Mouse (Mus musculus): ENCODE data around the gene Ppp1ca.
A peak's percentile ranks its signal among the peaks of the same experiment; 100 is the strongest.

Gene Ppp1ca

DNA sequence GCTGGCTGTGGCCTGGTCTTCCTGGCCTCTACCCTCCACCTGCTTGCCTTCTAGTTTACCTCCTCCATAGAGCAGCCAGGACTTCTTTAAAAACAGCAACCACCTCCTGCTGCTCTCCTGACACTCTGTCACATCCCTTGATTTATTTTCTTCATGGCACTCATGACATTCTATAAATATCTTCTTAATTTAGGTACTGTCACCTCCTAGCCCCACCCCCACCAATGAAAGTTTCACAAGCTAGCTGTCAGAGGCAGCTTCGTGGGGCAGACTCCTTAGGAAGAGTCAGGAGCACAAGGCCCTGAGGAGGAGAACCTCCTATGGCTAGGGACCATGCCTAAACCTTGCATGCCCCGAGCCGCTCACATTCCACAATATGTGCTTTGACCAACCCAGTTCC, 4.6 kb upstream of the Ppp1ca start:
- no peak for DNase-seq

DNA sequence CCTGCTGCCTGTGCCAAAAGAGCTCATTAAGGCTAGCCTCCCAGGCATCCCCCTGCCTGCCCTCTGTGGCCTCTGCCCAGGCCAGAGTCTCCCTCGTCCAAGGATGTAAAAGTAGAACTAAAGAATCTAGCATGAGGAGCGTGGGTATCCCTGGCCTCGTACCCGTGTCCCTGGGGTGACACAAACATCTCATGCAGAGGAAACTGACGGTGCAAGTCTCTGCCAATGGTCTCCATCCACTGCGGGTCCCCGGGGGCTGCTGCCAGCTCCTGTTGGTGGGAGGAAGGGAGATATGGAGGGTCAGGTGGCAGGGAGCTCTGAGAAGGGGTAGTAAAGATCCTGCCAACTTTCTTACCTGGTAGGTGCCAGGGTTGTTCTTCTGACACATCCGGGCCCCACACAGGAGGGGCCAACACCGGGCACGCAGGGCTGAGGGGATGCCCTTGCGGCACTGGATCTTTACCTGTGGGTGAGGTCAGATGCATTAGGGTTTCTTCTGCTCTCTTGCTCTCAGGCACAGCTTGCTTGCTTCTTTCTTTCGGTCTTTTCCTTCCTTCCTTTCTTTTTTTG, 2.7 kb upstream of the Ppp1ca start:
- no peak for DNase-seq

DNA sequence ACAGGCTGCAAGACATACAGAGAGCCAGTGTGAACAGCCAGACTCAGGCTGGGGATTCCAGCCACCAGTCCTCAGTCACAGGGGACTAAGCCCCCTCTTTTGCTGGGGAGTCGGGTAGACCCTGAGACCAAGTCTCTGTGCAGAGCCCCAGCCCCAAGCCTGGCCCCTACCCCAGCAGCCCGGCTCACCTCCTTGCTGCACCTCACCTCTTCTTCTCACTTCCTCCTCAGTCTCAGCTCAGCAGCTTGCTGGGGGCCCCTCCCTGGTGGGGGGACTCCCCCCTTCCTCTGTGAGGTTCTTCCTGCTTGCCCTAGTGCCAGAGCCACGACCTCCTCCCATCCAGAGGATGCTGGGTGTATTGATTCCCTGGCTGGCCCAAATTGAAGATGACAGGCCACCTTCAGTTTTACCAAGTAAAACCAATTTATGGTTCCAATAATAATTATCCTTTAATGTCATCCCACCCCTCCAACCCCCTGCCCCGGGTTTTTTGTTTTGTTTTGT, 982 bp upstream of the Ppp1ca start, which contains the start of gene Tbc1d10c:
Gene Tbc1d10c, minus strand, starts transcription at position 454 of the 504 bp plus-strand sequence.
- no peak for DNase-seq

DNA sequence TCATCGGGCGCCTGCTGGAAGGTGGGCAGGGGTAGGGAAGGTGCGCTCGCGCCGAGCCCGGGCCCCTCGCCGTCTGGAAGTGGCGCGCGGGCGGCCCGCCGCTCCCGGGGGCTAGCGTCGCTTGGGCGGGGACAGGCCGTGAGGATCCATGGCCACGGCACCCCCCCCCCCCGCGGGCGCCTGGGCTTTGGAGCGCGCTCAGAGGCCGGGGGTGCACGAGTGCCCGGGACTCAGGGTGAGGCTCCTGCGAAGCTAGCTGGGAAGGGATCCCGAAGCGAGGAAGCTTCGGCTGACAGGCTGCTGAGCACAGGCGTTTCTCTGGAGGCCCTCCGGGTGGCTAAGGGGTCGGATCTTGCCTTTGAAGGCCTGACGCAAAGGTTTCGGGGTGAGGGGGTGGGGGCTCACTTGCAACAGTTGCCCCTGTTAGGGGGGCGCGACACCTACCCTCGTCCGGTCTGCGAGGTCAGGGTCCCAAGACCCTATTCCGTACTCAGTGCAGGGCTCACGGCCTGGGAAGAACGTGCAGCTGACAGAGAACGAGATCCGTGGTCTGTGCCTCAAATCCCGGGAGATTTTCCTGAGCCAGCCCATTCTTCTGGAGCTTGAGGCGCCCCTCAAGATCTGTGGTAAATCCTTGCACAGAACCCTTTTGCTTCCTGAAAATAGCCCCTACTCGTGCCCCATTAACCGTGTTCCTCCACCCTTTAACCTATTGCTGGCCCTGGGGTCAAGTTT, 553 bp downstream of the Ppp1ca start:
- no peak for DNase-seq

DNA sequence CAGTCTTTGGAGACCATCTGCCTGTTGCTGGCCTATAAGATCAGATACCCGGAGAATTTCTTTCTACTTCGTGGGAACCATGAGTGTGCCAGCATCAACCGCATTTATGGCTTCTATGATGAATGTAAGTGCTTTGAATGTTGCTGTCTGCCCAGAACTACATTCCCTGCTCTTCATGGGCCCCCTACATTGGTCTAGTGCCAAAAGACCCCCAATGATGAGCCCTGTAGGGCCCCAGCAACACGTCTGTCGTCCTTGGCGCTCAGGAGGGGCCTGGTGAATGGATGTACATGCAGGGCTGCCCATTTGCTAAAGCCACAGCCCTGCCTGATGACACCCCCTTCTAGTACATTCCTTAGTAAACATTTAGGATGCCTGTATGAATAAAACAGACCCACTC, 1.3 kb downstream of the Ppp1ca start:
- no peak for DNase-seq

DNA sequence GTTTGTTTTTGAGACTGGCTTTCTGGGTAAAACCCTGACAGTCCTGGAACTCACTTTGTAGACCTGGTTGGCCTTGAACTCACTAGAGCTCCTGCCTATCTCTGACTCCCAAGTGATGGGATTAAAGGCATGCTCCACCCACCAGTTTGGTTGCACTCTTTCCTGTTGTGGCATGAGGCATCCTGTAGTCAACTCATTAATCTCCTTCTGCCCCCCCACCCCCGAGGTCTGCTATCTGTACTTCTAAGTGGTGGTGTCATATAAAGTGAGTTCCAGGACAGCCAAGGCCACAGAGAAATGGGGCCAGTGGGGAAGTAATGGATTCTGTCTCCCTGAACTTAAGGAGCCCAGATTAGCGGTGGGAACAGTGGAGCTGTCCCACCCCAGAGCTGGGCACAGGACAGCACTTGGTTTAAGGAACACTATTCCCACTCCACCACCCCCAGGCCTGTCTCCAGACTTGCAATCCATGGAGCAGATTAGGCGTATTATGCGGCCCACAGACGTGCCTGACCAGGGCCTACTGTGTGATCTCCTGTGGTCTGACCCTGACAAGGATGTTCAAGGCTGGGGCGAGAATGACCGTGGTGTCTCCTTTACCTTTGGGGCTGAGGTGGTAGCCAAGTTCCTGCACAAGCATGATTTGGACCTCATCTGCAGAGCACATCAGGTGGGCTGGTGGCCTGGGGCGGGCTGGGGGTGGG, 2.3 kb downstream of the Ppp1ca start:
- no peak for DNase-seq

DNA sequence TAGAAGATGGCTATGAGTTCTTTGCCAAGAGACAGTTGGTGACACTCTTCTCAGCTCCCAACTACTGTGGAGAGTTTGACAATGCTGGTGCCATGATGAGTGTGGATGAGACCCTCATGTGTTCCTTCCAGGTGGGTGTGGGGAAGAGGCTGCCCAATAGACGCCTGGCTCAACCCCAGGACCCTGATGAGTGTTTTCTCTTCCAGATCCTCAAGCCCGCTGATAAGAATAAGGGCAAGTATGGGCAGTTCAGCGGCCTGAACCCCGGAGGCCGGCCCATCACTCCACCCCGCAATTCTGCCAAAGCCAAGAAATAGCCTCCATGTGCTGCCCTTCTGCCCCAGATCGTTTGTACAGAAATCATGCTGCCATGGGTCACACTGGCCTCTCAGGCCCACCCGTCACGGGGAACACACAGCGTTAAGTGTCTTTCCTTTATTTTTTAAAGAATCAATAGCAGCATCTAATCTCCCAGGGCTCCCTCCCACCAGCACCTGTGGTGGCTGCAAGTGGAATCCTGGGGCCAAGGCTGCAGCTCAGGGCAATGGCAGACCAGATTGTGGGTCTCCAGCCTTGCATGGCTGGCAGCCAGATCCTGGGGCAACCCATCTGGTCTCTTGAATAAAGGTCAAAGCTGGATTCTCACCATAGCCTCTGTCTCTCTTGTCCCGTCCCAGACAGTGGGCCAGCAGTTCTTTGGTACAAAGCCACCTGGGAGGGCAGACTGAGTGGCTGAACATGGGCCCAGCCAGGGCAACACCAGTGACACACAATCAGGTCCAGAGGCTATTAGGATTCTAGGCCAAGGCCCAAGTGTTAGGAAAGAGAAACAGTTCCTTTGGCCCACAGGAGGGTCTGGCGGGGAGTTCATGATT, 3.1 kb downstream of the Ppp1ca start:
- no peak for DNase-seq

DNA sequence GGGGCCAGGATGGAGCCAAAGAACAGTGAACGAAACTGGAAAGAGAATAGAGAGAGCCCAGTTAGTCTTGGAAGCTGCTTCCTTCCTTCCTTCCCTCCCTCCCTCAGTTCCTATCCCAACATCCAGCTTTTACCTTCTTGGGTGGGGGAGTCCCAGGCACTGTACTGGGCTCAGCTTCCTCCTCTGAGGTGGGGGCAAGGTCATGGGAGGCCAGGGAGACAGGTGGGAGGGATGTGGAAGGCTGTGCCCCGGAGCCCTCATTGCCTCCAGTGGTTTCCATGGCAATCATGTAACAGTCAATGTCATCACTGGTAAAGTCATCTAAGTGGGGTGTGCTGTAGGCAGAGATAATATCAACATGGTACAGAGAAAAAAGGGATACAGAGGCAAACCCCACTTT, 4.2 kb downstream of the Ppp1ca start:
- no peak for DNase-seq

DNA sequence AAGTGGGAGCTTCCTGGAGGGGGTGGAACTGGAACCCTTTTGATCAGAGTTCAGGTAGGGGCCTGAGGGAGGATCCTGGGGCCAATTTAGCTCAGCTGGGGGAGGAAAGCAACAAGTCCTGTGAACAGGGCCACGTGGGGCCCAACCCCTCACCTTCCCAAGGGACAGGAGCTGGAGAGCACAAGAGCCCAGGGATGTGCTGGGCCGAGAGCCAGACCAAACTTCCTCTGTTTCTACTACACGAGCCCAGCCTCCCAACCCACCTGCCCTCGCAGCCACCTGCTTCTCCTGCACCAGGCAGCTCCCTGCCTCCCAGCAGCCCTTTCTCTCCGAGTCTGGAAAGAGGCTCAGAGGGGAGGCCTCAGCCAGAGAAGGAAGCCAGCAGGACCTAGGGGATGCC, 4.7 kb downstream of the Ppp1ca start:
- no peak for DNase-seq

DNA sequence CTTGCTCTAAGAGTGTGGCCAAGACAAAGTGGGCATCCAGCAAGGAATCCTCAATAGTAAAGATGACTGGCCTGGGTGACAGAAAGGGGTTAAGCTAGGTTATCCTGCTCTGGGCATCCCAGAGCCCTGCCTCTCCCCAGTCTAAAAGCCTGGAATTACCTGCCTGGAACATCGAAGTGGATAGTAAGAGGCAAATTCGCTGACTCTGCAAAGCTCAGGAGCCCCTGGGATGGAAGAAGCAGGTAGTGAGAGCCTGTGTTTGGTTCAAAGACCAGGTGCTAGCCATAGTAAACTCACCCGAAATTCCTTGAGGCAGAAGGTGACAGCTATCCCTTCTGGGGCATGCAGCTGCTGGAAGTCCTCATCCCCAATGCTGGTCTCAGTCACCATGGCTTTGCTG, 5.3 kb downstream of the Ppp1ca start:
- DNase-seq: no peak

DNA sequence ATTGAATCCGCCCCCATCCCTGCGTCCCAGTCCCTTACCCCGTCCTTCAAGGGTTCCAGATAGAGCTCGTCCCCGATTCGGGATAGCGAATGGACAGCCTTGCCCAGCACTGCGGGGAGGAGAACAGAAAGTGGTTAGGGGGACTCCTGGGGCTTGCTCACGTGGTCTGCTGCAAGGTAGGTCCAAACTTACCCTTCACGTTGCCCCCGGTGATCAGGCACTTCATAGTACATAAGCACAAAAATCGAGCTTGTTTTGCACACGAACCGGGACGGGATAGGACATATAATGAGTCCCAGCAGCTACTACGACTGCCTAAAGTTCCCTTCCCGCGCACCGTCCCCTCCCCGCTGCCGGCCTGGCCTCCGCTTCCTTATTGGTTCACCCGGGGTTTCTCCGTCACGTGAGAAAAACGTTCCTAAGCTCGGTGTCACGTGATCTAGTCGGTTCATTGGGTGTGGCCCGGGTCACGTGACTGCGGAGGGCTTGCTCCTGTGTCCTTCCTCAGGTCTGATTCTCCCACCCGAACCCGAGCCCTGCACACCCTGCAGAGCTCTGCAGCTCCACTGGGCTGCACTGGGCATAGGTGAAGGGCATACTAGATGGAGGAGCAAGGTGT, 9.5 kb downstream of the Ppp1ca start, which contains the start of gene Rad9a:
Gene Rad9a, minus strand, starts transcription at position 372 of the 619 bp plus-strand sequence.
- DNase-seq: peak; percentile 98

DNA sequence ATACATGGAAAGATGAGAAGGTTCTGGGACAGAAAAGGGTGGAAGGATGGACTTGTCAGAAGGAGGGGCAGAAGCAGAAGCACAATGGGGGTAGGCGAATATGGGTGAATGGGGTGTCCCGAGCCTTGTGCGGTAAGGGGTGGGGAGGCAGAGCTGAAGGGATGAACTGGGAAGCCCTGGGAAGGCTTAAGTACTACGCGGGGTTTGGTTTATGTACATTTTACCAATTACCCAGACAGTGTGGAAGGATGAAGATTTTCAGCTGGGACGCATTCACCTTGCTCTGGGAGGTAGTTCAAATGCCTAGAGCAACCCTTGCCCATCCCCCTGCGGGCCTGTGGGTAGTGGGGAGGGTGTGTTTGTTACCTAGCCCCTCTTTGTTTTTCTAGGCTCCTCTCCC, 10.3 kb downstream of the Ppp1ca start:
- no peak for DNase-seq

DNA sequence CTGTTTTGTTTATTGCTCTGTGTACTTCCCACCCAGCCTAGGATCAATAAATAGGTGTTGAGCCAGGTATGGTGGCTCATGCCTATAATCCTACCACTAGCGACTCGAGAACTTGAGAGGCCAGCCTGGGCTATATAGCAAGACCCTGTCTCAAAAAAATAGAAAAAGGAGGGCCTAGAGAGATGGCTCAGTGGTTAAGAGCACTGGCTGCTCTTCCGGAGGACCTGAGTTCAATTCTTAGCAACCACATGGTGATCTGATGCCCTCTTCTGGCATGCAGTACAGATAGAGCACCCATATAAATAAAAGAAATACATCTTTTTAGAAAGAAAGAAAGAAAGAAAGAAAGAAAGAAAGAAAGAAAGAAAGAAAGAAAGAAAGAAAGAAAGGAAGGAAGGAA, 11.3 kb downstream of the Ppp1ca start:
- DNase-seq: no peak

DNA sequence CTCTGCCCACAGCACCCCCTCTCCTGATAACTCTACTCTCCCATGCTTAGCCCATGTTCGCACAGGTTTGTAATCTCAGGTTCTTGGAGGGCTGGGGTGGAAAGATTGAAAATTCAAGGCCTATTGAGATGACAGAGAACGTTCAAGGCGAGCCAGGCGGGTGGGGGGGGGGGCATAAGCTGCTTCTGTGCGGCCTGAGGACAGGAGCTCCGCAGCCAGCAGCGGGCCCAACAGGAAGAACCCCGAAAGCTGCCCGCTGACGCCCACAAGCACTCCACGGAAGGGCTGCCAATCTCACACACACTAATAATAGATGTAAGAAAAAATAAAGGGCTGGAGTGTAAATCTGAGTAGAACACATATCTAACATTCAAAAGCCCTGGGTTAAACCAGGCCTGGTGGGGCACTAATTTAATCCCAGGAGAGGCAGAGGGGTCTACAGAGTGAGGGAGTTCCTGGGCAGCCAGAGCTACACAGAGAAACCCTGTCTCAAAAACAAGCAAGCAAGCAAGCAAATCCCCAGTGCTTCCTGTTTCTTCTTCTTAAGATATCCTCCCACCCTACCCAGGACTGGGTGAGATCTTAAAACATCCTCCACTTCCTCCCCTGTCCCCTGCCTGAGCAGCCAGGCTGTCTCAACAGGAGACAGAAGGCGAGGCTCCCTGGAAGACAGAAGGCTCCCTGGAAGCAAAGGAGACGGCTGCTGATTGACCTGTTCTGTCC, 11.9 kb downstream of the Ppp1ca start:
- DNase-seq: peak; percentile 53

DNA sequence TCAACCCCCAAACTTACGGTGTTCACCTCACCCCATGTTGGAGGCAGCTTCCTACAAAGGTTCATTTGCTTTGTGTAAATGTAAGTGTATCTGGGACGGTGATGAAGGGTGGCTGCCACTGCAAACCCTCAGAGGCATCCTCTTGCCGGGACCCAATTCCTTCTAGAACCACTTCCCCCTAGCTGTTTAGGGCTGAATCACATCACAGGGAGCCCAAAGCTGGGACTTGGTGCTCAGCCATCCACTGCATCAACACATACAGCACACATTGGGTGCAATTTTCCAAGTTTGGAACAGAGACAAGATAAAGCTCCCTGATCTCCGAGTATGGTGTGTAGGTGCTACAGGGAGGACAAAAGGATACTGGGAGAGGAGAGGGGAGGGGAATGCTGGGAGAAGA, 13.0 kb downstream of the Ppp1ca start:
- no peak for DNase-seq

DNA sequence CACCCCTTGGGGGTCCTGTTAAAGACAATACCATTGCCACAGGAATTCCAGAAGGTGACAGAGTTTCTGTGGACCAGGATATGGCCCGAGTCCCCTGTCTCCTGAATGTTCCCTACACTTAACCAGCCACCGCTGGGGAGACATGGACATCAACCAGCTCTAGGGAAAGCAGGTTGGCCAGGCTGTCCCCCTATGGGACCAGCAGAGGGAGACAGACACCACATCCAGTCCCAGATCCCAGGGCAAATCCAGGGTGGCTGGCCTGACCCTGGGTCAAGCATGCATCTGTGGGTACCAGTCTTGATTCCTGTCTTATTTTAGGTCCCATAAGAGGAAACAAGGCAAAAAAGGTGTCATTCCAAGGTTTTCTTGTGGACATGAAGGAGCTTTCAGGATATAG, 15.1 kb downstream of the Ppp1ca start:
- DNase-seq: peak; percentile 64

DNA sequence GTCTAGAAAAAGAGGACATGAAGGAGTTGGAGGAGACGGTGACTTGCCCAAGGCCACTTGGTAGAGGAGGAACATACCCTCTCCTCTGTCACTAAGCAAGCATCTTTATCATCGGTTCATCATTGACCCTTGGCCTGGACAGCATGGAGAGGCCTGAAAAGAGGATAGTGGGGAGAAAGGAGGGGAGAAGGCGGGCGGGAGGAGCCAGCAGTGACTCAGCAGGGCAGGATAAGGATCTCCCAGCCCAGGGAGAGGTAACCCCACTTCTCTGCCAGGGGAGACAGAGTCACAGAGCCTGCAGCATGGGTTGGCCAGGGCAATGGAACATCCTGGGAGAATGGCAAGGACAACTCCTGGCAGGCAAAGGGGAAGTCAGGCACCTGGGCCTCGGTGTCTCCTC, 16.7 kb downstream of the Ppp1ca start:
- DNase-seq: no peak

DNA sequence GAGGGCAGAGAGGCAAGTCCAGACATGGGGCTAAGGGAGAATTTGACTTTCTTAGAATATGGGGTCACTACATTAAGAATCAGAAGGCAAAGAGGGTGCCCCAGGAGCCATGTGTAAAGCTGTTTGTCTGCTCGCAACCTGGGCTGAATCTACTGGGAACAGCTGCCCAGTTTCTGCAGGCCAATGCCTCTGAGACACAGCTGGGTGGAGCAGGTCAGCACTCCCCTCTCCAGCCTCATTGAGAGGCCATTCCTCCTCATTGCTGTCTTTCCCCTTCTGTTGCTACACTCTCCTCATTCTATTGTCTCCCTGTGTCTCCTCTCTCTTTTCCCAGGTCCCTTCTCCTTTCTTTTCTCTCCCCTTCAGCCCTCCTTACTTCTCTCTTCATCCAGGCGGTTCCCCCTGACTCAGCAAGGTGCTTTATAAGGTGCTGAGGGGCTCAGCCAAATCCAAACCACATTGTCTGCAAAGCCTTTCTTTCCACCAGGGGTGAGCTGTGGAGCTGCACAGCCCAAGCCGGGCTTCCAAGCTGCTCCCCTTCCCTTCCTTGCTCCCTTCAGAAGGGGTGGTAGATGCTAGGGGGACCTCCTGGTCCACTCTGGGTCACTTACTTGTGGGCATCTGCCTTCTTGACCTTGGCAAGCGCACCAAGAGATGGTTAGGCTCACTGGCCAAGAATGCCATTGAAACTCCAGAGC, 20.2 kb downstream of the Ppp1ca start:
- no peak for DNase-seq

DNA sequence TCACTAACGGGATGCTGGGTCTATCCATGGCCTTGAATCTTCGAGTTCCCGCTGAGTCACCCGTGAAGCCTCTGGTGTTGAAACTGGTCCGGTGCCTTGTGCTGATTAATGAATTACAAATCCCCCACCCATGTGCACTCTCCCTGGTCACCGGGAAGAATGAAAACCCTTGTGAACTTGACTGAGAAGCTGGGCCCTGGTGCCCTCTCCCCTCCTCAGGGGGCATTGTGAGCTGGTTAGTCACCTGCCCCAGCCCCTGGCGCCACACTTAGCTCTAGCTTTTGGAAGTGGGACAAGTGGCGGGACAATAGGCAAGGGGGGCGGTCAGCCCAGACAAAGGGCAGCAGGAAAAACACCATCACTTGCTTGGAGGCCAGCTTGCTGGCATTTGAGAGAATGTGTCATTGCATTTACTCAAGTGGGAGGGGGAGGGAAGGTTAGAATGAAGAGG, 21.7 kb downstream of the Ppp1ca start:
- DNase-seq: no peak

DNA sequence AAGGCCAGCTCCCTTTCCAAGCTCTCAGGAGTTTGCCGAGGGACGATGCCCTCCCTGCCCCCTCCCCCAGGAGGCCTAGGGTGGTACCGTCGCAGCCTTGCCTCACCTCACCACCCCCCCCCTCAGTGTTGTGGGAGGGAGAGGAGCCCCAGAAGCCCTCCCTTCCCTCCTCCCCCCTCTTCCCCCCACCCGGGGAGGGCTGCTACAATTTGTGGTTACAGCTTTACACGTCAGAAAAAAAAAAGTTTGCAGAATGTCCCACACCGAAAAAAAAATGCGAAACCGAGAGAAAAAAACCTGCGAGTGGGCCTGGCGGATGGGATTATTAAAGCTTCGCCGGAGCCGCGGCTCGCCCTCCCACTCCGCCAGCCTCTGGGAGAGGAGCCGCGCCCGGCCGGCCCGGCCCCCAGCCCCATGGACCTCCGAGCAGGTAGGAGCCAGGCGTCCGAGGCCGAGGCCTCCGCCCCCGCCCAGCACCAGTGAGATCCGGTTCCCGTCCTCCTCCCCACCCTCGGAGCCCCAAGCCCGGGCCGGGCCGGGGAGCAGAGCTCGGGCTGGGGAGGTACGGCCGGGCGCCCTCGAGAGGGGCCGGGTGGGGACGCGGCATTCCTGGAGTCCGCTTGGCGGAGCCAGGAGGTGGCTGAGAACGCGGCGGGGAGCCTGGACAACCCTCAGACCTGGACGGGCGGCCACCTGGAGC, 22.4 kb downstream of the Ppp1ca start, which contains the start of the genes Clcf1 and AC109138.7:
Gene Clcf1, plus strand, starts transcription at position 168 of the 700 bp plus-strand sequence.
Gene AC109138.7, plus strand, starts transcription at position 287 of the 700 bp plus-strand sequence.
- DNase-seq: no peak
